Mouse (Mus musculus) small intestine, adult 2 months (tissue): ENCODE measurements at regions not wholly inside any gene's neighbourhood (a gene's known extent, or its start where the extent isn't known, plus 50 kb on each side); places are given as distances from the start of the nearest gene placed in this dataset.

Experiments used
- H3K27ac ChIP-seq: fragments of 200-500 bp; 2 replicates; pipeline ENCODE4 v1.5.1; 2012; ENCODE audit warnings: low read depth, low read length, control low read depth, inconsistent platforms; ENCODE audit not compliant: insufficient read depth
- H3K27me3 ChIP-seq: fragments of 200-500 bp; 2 replicates; pipeline ENCODE4 v1.6.1; 2012; ENCODE audit warnings: mild to moderate bottlenecking, moderate library complexity, low read length, inconsistent platforms; ENCODE audit not compliant: control insufficient read depth, insufficient read depth
- H3K36me3 ChIP-seq: fragments of 200-500 bp; 2 replicates; pipeline ENCODE4 v1.6.1; 2012; ENCODE audit warnings: mild to moderate bottlenecking, low read length, control low read depth, inconsistent platforms; ENCODE audit not compliant: control insufficient read depth, insufficient read depth
- H3K4me1 ChIP-seq: fragments of 200-500 bp; 2 replicates; pipeline ENCODE4 v1.6.1; 2012; ENCODE audit warnings: low read length, inconsistent platforms, mixed read lengths; ENCODE audit not compliant: control insufficient read depth, insufficient read depth, insufficient read length
- H3K4me3 ChIP-seq: fragments of 200-500 bp; 2 replicates; pipeline ENCODE4 v1.5.1; 2012; ENCODE audit warnings: low read depth, mild to moderate bottlenecking, control low read depth, inconsistent platforms, low read length, moderate library complexity
- CTCF ChIP-seq: fragments of 200-500 bp; IDR thresholded peaks from 2 replicates; pipeline ENCODE4 v1.5.1; 2012; ENCODE audit warnings: low read depth, mild to moderate bottlenecking, control low read depth, inconsistent platforms, low read length, moderate library complexity, mixed read lengths; ENCODE audit not compliant: insufficient replicate concordance, insufficient read length; ENCODE audit errors: extremely low read depth
- POLR2A ChIP-seq: fragments of 200-500 bp; IDR thresholded peaks from 2 replicates; pipeline ENCODE4 v1.6.1; 2012; ENCODE audit warnings: low read depth, mild to moderate bottlenecking, control low read depth, inconsistent platforms, low read length, moderate library complexity
- WGBS: fragments of 180-500 bp; shearing (Covaris S2); methylation state at CpG from one replicate; pipeline ENCODE4 v1.1.7; 2018; 5-methylcytosine and 5-hydroxymethylcytosine counted together

- TF ChIP-seq POLR2A = no peak
- no peak for TF ChIP-seq CTCF
- Histone ChIP-seq H3K27ac (no peak overlapping the region), H3K27me3 (no peaks in the 10 kb centered on the region), H3K4me1 (no peaks in the 10 kb centered on the region), H3K4me3 (no peak overlapping the region), H3K36me3 (no peaks in the 10 kb centered on the region)
- WGBS = 69% methylated on average over 6 of the region's 6 CpGs
These were observed 172.3 kb downstream of the Drd1 start for GRCm38 (mm10) chr13:53883206-53883605.

GRCm38 (mm10) chr13:53880466-53881250, 174.8 kb downstream of the Drd1 start:
- 77% methylated on average over 10 of the region's 10 CpGs for WGBS
- Histone ChIP-seq H3K27me3 (no peaks in the 10 kb centered on the region), H3K36me3 (no peaks in the 10 kb centered on the region), H3K27ac (no peak overlapping the region), H3K4me3 (no peak overlapping the region), H3K4me1 (no peaks in the 10 kb centered on the region)
- TF ChIP-seq POLR2A (no peak), CTCF (no peak)

GRCm38 (mm10) chr13:53875546-53875945, 180.0 kb downstream of the Drd1 start:
- Histone ChIP-seq H3K27me3 (no peaks in the 10 kb centered on the region), H3K4me1 (no peaks in the 10 kb centered on the region), H3K27ac (no peak overlapping the region), H3K4me3 (no peak overlapping the region), H3K36me3 (no peaks in the 10 kb centered on the region)
- TF ChIP-seq POLR2A = no peak
- TF ChIP-seq CTCF = no peak
- 84% methylated on average over 4 of the region's 4 CpGs for WGBS

GRCm38 (mm10) chr13:53865323-53865722, 190.2 kb downstream of the Drd1 start:
- Histone ChIP-seq H3K4me3 (no peak overlapping the region), H3K27me3 (no peaks in the 10 kb centered on the region; the same call in 1 of the 2 replicates), H3K4me1 (no peaks in the 10 kb centered on the region), H3K36me3 (no peaks in the 10 kb centered on the region), H3K27ac (no peak overlapping the region)
- 80% methylated on average over 5 of the region's 5 CpGs for WGBS
- TF ChIP-seq POLR2A (no peak), CTCF (no peak)

- no peak overlapping the region for H3K27ac ChIP-seq
- H3K36me3 ChIP-seq = no peaks in the 10 kb centered on the region
- H3K4me3 ChIP-seq = no peak overlapping the region
- WGBS = 50% methylated on average over 4 of the region's 4 CpGs
- TF ChIP-seq CTCF (no peak), POLR2A (no peak)
- H3K4me1 ChIP-seq = no peaks in the 10 kb centered on the region
- H3K27me3 ChIP-seq = no peaks in the 10 kb centered on the region; the same call in 1 of the 2 replicates
These were observed 193.2 kb downstream of the Drd1 start for GRCm38 (mm10) chr13:53862336-53862735.

- H3K27ac ChIP-seq = no peak overlapping the region
- H3K27me3 ChIP-seq = no peaks in the 10 kb centered on the region
- WGBS = 53% methylated on average over 2 of the region's 2 CpGs
- H3K36me3 ChIP-seq = no peaks in the 10 kb centered on the region
- TF ChIP-seq POLR2A = no peak
- no peak for TF ChIP-seq CTCF
- no peak overlapping the region for H3K4me3 ChIP-seq
- no peaks in the 10 kb centered on the region for H3K4me1 ChIP-seq
These were observed 201.3 kb downstream of the Drd1 start for GRCm38 (mm10) chr13:53854196-53854595.

- no peaks in the 10 kb centered on the region for H3K4me1 ChIP-seq
- no peak overlapping the region for H3K4me3 ChIP-seq
- WGBS = 75% methylated on average over 9 of the region's 9 CpGs
- TF ChIP-seq POLR2A (no peak), CTCF (no peak)
- no peaks in the 10 kb centered on the region for H3K36me3 ChIP-seq
- no peak overlapping the region for H3K27ac ChIP-seq
- H3K27me3 ChIP-seq = no peaks in the 10 kb centered on the region
These were observed 205.4 kb downstream of the Drd1 start for GRCm38 (mm10) chr13:53850146-53850545.

GRCm38 (mm10) chr13:53846221-53846620, 209.3 kb downstream of the Drd1 start:
- Histone ChIP-seq H3K36me3 (no peaks in the 10 kb centered on the region), H3K27ac (no peak overlapping the region), H3K4me1 (no peaks in the 10 kb centered on the region), H3K27me3 (no peaks in the 10 kb centered on the region), H3K4me3 (no peak overlapping the region)
- WGBS = 84% methylated on average over 5 of the region's 5 CpGs
- TF ChIP-seq POLR2A (no peak), CTCF (no peak)
